Comparison of ENCODE assay signal across 17 mouse cellular contexts in the genomic region with DNA sequence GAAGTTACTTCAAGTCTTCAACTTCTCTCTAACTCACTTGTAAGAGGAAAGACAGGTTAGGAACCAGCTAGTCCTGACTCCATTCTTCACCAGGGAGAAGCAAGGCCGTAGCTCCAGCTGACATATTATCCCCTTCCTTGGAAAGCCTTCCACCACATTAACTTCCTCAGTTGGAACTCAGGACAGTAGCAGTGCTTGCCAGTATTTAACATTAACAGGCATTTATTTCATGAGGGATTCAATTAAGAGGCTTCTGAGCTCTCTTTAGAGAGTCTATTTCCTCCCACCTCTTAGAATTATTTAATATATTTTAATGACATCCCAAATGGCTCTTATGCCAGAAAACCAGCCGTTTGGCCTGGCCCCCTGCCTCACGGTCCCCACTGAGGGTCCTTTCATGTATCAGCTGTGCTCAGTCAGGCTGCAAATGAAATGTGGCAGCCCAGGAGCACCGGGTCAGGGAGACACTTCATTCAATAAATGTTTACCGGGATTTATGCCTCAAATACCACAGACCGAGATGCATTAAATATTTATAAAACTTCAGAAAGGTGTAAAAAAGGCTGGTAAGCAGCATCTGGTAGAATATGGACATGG.
DNase-seq lines count a peak whose midpoint lies in the region; ATAC-seq lines count a peak whose summit lies in the region.
"Had no signal": no experiment of that assay in that cellular context is flagged by ENCODE, and none has a peak within 500 bp of the region (broad histone marks: within the 10 kb centered on the region; RNA-seq: fewer than 3 reads in every experiment).

No protein-coding gene starts in this region.

- H3K27ac ChIP-seq in forebrain, embryonic 14.5 days (ENCODE audit: low read depth, low read length), result peak overlapping the region; percentile 49; the same call in 1 of the 2 replicates
- no peak overlapping the region for H3K27ac ChIP-seq in forebrain, embryonic 13.5 days
- H3K27ac ChIP-seq in hindbrain, embryonic 12.5 days, result no peak overlapping the region; the same call in 1 of the 2 replicates
- H3K27ac ChIP-seq in midbrain, embryonic 12.5 days (replicated peaks), result peak overlapping the region; percentile 64
- no peak overlapping the region for H3K27ac ChIP-seq in neural tube, embryonic 14.5 days (ENCODE audit: low read depth, low read length)
- H3K27ac ChIP-seq: heart, adult 2 months; limb, embryonic 10.5 days had no signal

- H3K36me3 ChIP-seq in forebrain, embryonic 14.5 days (ENCODE audit: control insufficient read depth, insufficient read depth, low read length), result no peaks in the 10 kb centered on the region
- H3K36me3 ChIP-seq in forebrain, embryonic 13.5 days (ENCODE audit: poor library complexity, severe bottlenecking), result no peaks in the 10 kb centered on the region
- no peaks in the 10 kb centered on the region for H3K36me3 ChIP-seq in hindbrain, embryonic 12.5 days
- H3K36me3 ChIP-seq in midbrain, embryonic 12.5 days, result no peaks in the 10 kb centered on the region
- no peaks in the 10 kb centered on the region for H3K36me3 ChIP-seq in neural tube, embryonic 14.5 days (ENCODE audit: control insufficient read depth, insufficient read depth, low read length)
- H3K36me3 ChIP-seq: limb, embryonic 10.5 days had no signal

- H3K4me3 ChIP-seq in forebrain, embryonic 14.5 days (ENCODE audit: low read depth, low read length), result no peak overlapping the region
- no peak overlapping the region for H3K4me3 ChIP-seq in forebrain, embryonic 13.5 days
- H3K4me3 ChIP-seq in hindbrain, embryonic 12.5 days, result no peak overlapping the region
- H3K4me3 ChIP-seq in midbrain, embryonic 12.5 days, result no peak overlapping the region
- no peak overlapping the region for H3K4me3 ChIP-seq in neural tube, embryonic 14.5 days (ENCODE audit: low read depth, low read length)
- H3K4me3 ChIP-seq: heart, adult 2 months; limb, embryonic 10.5 days had no signal

- H3K9me3 ChIP-seq in forebrain, embryonic 14.5 days (replicated peaks; ENCODE audit: control insufficient read depth, low read length), result no peaks in the 10 kb centered on the region
- H3K9me3 ChIP-seq in forebrain, embryonic 13.5 days (replicated peaks), result no peaks in the 10 kb centered on the region
- H3K9me3 ChIP-seq in hindbrain, embryonic 12.5 days (replicated peaks), result no peaks in the 10 kb centered on the region; the same call in 1 of the 2 replicates
- H3K9me3 ChIP-seq in midbrain, embryonic 12.5 days, result no peaks in the 10 kb centered on the region
- H3K9me3 ChIP-seq in neural tube, embryonic 14.5 days (ENCODE audit: control insufficient read depth, low read length), result no peaks in the 10 kb centered on the region
- H3K9me3 ChIP-seq: limb, embryonic 10.5 days had no signal

- ATAC-seq in forebrain, embryonic 14.5 days, result no peak
- no peak for ATAC-seq in forebrain, embryonic 13.5 days
- ATAC-seq in hindbrain, embryonic 12.5 days (ENCODE audit: low FRiP score), result peak; percentile 68
- peak; percentile 78 for ATAC-seq in midbrain, embryonic 12.5 days (ENCODE audit: low FRiP score, low read depth)
- peak; percentile 74 for ATAC-seq in neural tube, embryonic 14.5 days (ENCODE audit: low read depth)
- ATAC-seq: inflammation-experienced regulatory T-cells, adult 6 months had no signal

- no peak for DNase-seq in forebrain, embryonic 14.5 days (ENCODE audit: low spot score)
- no peak for DNase-seq in heart, postnatal 36 days
- no peak for DNase-seq in kidney, adult 18-20 months
- DNase-seq: adrenal gland, postnatal 25 days; B cell, adult 2 months; cerebellum, adult 8-10 months; embryo, embryonic 11 days; heart, adult 2 months; lung, adult 2 months; lung, postnatal 36 days had no signal

- intact Hi-C loops in heart, postnatal 36 days (cut with DNase I), result no loop called here

- 18% methylated on average over 6 of the region's 6 CpGs for WGBS in forebrain, embryonic 14.5 days
- 17% methylated on average over 6 of the region's 6 CpGs for WGBS in forebrain, embryonic 13.5 days
- 21% methylated on average over 6 of the region's 6 CpGs for WGBS in hindbrain, embryonic 12.5 days
- 29% methylated on average over 6 of the region's 6 CpGs for WGBS in midbrain, embryonic 12.5 days
- WGBS in neural tube, embryonic 14.5 days, result 9% methylated on average over 6 of the region's 6 CpGs

- H3K4me1 ChIP-seq in forebrain, embryonic 14.5 days (ENCODE audit: control insufficient read depth, insufficient read depth, low read length), result peaks cover 10% of the 10 kb centered on the region
- H3K4me1 ChIP-seq in forebrain, embryonic 13.5 days, result peaks cover 32% of the 10 kb centered on the region
- H3K4me1 ChIP-seq in hindbrain, embryonic 12.5 days, result peaks cover 10% of the 10 kb centered on the region
- peaks cover 18% of the 10 kb centered on the region for H3K4me1 ChIP-seq in midbrain, embryonic 12.5 days
- peaks cover 19% of the 10 kb centered on the region for H3K4me1 ChIP-seq in neural tube, embryonic 14.5 days (ENCODE audit: control insufficient read depth, insufficient read depth, low read length)
- H3K4me1 ChIP-seq: limb, embryonic 10.5 days had no signal

- no peak overlapping the region for H3K9ac ChIP-seq in forebrain, embryonic 14.5 days (ENCODE audit: low read length)
- no peak overlapping the region for H3K9ac ChIP-seq in forebrain, embryonic 13.5 days
- no peak overlapping the region for H3K9ac ChIP-seq in hindbrain, embryonic 12.5 days
- H3K9ac ChIP-seq in midbrain, embryonic 12.5 days (replicated peaks), result no peak overlapping the region
- no peak overlapping the region for H3K9ac ChIP-seq in neural tube, embryonic 14.5 days (replicated peaks; ENCODE audit: low read depth, low read length)

- H3K27me3 ChIP-seq in forebrain, embryonic 14.5 days (replicated peaks; ENCODE audit: control insufficient read depth, insufficient read depth, low read length), result no peaks in the 10 kb centered on the region
- no peaks in the 10 kb centered on the region for H3K27me3 ChIP-seq in forebrain, embryonic 13.5 days
- H3K27me3 ChIP-seq in hindbrain, embryonic 12.5 days, result no peaks in the 10 kb centered on the region
- no peaks in the 10 kb centered on the region for H3K27me3 ChIP-seq in midbrain, embryonic 12.5 days
- H3K27me3 ChIP-seq in neural tube, embryonic 14.5 days (ENCODE audit: control insufficient read depth, insufficient read depth, low read length), result no peaks in the 10 kb centered on the region

- H3K4me2 ChIP-seq in forebrain, embryonic 14.5 days (ENCODE audit: low read length), result no peak overlapping the region
- no peak overlapping the region for H3K4me2 ChIP-seq in forebrain, embryonic 13.5 days
- H3K4me2 ChIP-seq in hindbrain, embryonic 12.5 days (replicated peaks), result no peak overlapping the region
- no peak overlapping the region for H3K4me2 ChIP-seq in midbrain, embryonic 12.5 days (replicated peaks)
- H3K4me2 ChIP-seq in neural tube, embryonic 14.5 days (ENCODE audit: low read depth, low read length), result no peak overlapping the region
- H3K4me2 ChIP-seq: liver, embryonic 11.5 days had no signal

Comparison
In these comparisons a context has a peak if more than half of its experiments do, and no peak if none do; other contexts are left out.
1. H3K27ac ChIP-seq: peak in forebrain, embryonic 14.5 days (single experiment) and midbrain, embryonic 12.5 days (single experiment); none in forebrain, embryonic 13.5 days (single experiment), hindbrain, embryonic 12.5 days (single experiment) and neural tube, embryonic 14.5 days (single experiment).
2. ATAC-seq: peak in hindbrain, embryonic 12.5 days (single experiment), midbrain, embryonic 12.5 days (single experiment) and neural tube, embryonic 14.5 days (single experiment); none in forebrain, embryonic 14.5 days (single experiment) and forebrain, embryonic 13.5 days (single experiment).